Mouse (Mus musculus): ENCODE data around the gene Sv2a.
"Not testable (repeated sequence)": the region's sequence is repeated elsewhere in the genome, so short reads cannot be mapped to it uniquely, and the experiment has no call there.

Sv2a gene

DNA sequence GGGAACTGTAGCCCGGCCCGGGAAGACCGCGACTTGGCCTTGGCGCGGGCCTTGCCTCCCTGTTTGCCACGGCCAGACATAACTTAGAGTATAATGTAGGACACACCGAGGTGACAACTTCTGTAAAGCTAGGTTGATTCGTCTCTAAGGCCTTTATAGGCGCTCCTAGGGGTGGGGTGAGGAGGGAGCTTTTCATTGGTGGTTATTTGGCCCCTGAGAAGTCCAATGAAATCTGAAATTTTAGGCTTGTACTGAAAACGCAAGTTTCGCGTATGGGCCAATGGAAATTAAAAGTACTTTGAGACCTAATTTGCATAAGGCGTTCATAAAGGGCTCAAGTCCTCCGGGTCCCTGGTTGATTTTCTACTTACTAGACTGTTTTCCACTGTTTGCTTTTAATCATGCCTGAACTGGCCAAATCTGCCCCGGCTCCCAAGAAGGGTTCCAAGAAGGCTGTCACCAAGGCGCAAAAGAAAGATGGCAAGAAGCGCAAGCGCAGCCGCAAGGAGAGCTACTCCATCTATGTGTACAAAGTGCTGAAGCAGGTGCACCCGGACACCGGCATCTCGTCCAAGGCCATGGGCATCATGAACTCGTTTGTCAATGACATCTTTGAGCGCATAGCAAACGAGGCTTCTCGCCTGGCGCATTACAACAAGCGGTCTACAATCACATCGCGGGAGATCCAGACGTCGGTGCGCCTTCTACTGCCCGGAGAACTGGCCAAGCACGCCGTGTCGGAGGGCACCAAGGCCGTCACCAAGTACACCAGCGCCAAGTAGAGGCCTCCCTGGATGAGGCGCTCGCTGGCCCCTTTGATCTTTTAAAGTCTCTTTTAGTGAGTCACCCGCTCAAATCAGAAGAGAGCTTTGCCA is 40.1 kb downstream of the Sv2a start, which contains the start of the genes Hist2h2ac and Hist2h2be:
Gene Hist2h2ac, minus strand, starts transcription at position 116 of the 875 bp plus-strand sequence.
Gene Hist2h2be, plus strand, starts transcription at position 355 of the 875 bp plus-strand sequence.
- in situ Hi-C loops (cut with MboI): loop anchor here (5.0 kb wide), 1 partner anchor 46 kb away; the partner anchor contains the start of genes Hist2h2bb and Hist2h3b

DNA sequence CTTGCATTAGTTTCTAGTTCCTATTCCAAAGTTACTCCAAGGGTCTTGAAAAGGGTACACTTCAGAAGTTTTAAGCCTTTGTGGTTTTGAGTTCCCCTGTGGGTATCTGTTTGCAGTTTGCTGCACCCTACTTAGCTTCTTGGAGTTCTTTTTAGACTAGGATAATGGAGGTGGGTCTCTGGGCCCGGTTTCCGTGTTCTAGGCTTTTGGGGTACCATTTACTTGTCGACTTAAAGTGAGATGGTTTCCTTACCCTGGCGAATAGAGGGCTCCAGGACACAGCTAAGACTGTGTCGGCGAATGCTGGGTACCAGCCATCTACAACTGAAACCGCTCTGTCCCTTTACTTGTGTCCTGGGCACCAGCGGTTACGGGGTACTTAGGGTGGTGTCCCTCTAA is 40.7 kb downstream of the Sv2a start:
- in situ Hi-C loops (cut with MboI): loop anchor here (5.0 kb wide), 1 partner anchor 46 kb away; the partner anchor contains the start of genes Hist2h2bb and Hist2h3b

DNA sequence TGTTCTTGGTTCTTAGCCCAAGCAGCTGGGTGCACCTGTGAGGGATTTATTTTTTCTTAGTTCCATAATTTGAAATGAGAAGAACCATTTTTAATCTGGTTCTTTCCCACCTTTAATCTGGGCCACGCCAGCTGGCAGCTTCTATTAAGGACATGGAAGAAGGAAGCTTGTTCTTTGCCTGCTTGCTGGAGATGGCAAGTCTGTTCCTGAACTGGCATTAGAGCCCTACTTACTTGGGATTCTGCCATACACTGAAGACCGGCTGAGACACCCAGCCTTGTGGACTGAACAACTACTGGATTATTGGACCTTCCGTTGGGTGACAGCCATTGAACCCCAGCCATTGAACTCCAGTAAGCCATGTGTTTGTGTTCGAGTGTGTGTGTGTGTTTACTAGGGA is 41.8 kb downstream of the Sv2a start:
- in situ Hi-C loops (cut with MboI): loop anchor here (5.0 kb wide), 1 partner anchor 45 kb away; the partner anchor contains the start of genes Hist2h2bb and Hist2h3b

DNA sequence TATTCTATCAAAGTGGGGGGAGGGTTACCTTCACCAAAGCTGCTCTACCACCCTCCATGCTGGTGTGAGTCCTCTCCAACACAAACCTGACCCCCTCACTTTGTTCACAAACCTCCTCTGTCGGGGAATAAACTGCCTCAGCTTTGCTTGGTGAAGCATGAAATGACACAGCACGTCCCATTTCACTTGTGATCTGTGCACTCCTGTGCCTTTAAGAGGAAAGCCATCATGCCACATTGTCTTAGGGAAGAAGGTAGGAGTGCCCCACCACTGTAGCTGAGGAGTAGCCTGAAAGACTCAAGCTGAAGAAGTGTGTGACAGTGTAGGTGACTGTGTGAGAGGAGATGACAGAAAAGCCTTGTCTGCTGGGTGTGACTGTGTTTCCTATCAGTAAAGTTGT is 44.5 kb downstream of the Sv2a start:
- in situ Hi-C loops (cut with MboI): no loop called here

DNA sequence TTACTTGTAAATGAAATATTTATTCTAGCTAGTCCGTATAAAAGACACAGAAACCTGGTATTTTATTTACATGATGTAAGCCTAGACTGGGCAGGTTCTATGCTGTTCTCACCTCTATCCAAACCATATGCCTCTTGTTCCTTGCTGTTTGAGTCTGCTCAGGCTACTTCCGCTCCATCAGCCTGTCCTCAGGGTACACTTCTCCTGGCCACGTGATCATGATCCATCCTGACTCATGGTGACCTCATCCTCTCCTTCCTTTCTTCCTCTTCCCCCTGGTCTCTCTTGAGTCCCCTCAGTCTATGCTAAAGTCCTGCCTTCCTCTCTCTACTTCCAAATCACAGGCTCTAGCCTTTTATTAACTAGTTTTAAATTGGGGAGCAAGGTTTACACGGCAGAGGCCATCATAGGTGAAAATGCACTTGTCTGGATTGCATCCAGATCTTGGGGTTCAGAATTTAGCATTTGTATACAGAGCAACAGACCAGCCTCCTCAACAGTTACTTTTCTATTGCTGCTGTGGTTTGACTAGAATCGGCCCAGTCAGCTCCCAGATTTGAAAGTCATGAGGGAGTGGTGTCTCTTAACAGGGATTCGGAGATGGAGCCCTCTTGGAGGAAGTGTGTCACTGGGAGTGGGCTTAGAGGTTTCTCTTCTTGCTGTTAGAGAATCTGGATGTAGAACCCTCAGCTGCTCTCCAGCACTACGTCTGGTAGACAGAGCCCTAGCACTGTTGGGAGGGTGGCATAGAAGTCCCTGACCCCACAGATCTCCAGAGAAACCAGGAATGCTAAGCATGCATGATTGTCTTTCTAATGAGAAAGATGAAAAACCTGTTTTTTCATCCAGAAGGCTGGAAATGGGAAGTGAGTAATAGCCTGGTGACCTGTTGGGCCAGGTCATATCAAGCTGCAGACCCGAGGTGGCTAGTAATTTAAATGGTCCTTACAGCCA is 46.0 kb downstream of the Sv2a start:
- in situ Hi-C loops (cut with MboI): no loop called here

DNA sequence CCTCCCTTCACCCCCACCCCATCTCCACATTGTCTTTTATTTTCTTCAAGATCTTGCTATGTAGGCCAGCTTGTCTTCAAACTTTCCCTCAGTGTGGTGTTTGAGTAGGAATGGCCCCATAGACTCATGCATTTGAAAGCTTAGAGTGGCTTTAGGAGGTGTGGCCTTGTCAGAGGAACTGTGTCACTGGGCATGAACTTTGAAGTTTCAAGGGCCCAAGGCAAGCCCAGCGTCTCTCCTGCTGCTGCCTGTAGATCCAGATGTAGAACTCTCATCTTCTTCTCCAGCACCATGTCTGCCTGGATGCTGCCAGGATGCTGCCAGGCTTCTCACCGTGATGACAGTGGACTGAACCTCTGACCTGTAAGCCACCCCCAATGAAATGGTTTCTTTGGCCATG is 47.9 kb downstream of the Sv2a start:
- in situ Hi-C loops (cut with MboI): no loop called here

DNA sequence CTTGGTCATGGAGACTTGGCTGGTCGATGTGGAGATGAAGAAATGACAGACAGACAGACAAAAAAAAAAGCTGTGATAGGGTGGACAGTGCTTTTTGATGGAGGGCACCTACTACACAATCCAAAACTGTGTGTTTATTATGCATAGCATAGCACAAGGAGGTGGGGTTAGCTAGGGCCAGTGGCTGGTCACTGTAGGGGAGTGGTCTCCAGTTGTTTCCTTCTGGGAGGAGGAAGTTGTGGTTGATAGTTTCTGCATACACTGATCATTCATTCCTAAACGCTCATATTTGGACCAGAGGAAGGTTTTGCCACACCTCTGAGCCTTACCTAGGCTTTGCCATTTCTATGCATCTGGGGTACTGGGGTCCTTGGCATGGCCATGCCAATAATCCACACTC is 49.5 kb downstream of the Sv2a start:
- in situ Hi-C loops (cut with MboI): no loop called here

DNA sequence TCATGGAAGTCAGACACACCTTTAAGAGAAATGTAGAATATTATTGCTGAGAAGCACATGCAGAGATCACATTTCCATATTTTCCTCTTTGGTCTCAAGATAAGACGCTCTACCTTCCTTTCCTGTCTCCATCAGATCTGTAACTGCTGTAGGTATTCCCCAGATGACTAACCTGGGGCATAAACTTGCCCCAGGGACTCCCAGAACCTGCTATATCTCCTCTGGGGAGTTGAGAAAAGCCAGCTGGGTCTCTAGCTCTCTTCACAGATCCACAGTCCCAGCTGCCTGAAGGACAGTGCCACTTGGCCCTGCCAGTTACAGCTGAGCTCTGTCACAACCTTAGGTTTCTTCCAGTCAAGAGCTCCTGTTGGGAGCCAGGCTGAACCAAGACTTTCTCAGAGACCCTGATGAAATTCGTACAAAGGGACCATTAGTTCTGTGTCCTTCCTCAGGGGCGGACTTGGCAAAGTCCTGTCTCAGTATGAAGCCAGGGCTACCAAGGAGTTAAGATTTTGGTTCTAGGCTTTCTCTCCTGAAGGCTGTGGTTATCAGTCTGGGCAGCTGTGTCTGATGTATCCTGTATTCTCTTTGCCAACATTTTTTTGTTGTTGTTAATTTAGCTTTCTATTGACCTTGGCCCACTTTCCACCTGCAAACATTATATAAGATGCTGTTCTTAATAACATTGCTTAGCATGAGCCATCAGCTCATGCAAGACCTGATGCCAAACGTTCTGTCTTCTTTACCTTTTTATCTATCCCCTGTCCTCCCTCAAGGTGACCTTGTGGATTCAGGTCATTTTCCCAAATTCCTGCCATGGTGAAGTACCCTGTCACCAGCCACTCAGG is 50.2 kb downstream of the Sv2a start:
- in situ Hi-C loops (cut with MboI): no loop called here

DNA sequence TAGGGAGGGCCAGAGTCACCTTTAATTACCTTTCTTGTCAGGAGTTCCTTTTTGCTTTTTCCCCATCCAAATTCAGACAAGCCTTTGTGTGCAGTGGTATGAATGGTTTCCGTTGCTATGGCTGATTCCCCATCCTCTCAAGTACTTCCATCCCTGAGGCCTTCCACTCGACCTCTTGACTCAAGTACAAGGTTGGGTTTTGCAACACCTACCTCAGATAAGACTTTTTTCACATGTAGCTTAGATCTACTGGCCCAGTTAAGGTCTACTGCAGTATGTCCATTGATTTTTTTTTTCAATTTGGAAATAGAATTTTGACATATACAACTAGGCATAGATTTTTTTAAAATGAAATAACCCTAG is 50.8 kb downstream of the Sv2a start:
- in situ Hi-C loops (cut with MboI): no loop called here

DNA sequence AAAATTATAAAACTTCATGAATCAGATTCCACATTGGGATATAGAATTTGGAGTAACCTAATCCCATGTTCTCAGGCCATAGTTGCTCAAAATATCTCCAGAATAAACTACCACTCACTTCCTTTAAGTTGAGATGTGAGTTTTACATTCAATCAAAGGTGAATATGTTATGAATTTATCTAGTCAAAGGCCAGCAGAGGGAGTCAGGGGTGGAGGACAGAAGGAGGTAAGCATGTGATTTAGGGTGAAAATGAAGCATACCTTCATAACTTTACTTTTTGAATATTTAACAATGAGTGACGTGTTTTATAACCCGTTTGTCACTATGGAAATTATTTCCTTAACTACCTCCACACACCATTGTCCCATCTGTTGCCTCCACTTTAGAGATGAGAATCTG is 54.0 kb downstream of the Sv2a start:
- in situ Hi-C loops (cut with MboI): no loop called here

DNA sequence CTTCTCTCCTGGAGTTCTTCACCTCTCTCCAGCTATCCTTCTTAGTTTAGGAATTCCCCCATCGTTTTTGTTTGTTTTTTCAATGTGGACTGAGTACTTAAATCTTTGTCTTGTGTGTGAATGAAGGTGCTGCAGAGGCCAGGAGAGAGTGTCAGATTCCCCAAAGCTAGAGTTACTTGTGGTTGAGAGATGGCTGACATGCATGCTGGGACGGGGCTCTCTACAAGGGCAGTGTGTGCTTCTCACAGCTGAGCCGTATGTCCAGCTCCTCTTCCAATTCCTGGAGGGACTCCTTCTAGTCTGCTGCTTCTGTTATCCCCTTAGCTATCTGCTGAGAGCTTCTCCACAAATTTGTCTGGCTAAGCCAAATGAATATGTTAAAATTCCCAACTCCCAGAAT is 54.9 kb downstream of the Sv2a start:
- in situ Hi-C loops (cut with MboI): no loop called here

DNA sequence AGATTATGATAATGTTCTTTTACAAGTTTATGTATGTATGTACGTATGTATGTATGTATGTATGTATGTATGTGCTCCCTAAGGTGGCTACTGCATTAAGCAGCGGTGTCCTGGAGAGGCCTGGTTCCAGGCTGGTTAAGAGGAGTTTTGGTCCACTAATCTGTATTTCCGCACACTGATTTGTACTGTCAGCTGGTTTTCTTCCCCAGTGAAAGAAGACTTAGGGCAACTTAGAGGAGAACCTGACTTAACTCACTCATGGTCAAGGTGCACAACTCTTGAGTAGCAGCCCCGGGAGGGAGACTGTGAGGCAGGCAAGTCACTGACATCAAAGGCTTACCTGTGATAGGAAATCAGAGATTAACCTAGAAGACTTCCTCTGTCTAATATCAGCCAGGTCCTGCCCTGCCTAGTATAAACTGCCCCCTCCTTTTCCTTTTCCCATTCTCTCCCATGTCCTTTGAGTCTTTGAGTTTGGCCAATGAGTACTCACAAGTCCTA is 55.9 kb downstream of the Sv2a start:
- in situ Hi-C loops (cut with MboI): no loop called here

DNA sequence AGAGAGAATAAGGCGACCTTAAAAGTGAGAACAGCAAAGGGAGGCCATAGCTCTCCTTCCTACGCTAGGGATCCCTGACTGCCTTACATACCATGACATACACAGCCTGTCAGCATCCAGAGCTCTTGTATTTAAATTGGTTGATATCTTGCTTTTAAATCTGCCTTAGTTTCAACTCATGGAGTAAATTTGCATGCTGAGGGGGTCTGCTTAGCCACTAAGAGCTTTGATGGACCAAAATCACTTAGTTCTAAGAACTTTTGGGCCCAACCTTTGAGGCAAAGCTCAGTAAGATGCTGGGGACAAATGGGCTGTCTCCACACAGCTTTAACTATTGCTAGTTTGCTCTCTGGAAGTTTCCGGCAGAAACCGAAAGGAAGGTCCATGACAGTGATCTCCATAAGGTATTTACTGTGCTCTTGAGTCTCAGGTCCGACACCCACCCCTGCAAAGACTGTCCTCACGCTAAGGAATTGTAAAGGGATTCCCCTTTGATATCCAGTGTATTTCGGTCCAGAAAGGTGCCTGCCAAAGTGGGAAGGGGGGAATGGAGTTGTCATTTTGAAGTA is 56.5 kb downstream of the Sv2a start:
- in situ Hi-C loops (cut with MboI): no loop called here

DNA sequence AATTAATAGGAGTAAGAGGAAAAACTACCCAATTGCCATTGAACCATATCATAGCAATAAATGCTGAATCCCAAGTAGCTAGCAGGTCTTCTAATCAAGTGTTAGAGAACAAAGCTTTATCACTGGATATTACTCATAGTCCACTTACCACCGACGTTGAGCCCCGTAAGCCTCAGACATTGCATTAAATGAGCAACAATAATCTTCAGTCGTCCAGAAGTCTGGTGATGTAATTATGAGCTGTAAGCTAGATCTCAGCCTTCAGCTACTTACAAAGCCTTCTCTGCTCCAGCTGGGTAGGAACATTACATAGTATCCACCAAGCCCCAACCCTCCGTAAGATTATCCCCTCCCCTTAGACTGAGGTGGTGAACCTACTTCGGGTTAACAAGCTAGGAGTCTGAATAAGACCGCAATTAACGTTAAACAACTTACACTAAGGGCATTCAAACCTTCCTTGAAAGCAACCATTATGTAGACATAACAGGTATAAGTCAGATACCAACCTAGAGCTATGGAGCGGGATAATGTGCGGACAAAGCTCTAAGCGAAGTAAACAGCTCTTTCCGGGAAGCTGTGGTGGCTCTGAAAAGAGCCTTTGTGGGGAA is 57.1 kb downstream of the Sv2a start:
- in situ Hi-C loops (cut with MboI): no loop called here

DNA sequence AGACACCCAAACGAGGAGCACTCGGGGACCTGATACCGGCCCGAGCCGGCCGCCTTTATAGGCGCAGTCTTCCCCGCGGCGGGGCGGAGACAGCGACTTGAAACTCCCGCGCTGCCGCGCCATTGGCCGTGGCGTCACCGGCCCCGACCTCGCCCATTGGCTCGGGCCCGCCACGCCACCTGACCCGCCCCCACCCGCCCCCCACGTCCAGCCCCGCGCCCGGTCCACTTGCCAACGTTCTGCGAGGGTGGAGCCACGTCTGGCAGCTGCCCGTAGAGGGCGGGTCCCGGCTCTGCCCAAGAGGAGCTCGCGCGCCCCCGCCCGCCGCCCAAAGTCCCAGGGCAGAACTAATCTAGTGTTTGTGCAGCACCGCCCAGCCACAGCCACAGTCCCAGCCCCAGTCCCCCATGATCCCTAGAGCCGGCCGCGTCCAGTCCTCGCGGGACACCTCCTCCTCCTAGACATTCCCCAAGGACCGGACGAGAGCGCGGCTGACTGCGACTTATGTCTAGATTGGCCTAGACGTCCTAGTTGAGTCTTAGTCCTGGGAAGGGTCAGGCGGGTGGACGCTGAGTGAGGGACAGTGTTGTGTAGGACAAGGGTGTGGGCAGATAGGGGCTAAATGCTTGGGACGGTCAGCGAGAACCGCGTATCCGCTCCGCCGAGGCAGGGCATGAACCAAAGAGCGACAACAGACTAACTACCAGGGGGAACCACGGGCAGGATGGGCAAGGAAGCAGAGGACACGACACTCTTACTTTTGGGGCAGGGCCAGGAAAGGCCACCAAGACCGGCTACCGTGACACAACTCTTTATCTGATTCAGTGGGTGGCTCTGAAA is 58.2 kb downstream of the Sv2a start, which contains the start of gene Hist2h3c2:
Gene Hist2h3c2, minus strand, starts transcription at position 174 of the 840 bp plus-strand sequence.
- in situ Hi-C loops (cut with MboI): not testable (repeated sequence)

DNA sequence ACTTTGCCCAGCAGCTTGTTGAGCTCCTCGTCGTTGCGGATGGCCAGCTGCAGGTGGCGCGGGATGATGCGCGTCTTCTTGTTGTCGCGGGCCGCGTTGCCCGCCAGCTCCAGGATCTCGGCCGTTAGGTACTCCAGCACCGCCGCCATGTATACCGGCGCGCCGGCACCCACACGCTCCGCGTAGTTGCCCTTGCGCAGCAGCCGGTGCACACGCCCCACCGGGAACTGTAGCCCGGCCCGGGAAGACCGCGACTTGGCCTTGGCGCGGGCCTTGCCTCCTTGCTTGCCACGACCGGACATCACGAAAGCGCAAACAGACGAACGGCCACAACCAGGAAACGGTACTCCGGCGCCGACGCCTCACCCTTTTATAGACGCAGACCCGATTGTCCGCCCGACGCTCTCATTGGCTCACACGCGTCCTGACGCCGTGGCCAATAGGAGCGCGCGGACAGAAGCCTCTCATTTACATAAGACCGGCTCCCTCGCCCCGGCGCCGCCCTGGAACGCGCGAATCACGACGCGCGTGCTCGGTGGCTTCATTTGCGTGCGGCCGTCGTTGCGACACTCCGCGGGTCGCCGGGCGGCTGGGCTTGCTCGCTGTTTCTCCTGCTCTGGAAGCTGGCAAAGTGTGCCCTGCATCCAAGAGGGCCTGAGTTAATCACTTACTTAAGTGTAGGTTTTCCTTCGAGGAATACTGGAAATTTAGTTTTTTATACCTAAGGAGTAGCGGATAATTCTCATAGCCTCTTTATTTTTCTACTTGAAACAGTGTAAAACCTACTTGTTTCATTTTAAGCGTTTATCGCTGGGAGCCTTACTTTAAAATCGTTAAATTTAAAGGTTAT is 59.2 kb downstream of the Sv2a start, which contains the start of gene Hist2h2aa2:
Gene Hist2h2aa2, minus strand, starts transcription at position 328 of the 850 bp plus-strand sequence.
- in situ Hi-C loops (cut with MboI): not testable (repeated sequence)

DNA sequence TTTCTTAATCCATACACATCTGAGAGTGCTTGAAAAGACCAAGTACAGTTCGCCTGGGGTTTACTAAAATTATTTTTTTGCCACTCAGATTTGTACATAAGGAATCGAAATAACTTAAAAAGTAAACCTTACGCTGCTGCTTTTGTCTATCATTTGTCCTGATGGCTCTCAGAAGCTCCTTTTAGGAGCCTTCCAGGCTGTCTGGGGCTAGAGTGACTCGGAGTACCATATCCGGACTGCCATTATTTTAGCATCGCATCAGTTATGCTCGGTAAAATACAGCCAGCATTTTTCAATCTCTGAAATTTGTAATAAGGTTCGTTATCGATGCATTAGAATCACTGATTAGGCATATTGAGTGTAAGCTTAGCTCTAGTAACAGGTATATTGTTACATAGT is 59.8 kb downstream of the Sv2a start:
- in situ Hi-C loops (cut with MboI): no loop called here

DNA sequence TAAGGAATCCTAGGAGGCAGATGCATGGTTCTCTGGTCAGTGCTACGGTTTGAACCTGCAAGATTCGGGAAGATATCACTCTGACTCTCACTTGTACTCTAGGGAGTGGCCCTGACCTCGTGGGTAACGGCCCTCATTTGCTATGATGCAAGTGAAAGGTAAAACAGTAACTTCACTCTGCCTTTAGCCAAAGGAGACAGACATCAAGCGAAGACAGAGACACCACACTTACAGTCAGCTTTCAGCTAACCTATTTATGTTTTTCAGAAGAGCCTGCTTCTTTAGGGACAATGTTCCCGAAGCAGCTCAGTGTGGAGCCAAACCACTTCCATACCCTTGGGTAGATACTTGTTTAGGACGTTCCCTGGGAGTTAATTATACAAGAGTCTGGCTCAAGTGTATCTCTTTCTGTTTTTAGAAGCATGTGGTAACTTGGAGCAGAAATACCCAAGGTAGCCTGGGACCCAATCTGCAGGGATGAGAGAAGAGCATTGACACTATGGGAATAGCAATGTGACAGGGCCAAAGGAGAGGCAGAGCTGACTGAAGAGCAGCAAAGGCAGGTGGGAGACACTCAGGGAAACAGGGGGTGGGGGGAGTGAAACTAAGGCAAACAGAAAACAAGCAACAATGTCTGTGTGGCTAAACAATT is 63.1 kb downstream of the Sv2a start:
- in situ Hi-C loops (cut with MboI): no loop called here
